Mouse (Mus musculus): ENCODE results near the gene Rnf103.
"Not testable (repeated sequence)": the region's sequence is repeated elsewhere in the genome, so short reads cannot be mapped to it uniquely, and the experiment has no call there.

Rnf103 gene

GRCm38 (mm10) chr6:71493675-71494340, at the start of gene Rnf103:
Gene Rnf103, plus strand, starts transcription at chr6:71493894.
- peak; percentile 88 for DNase-seq

- DNase-seq: no peak
Observed at GRCm38 (mm10) chr6:71444756-71445155, 48.9 kb upstream of the Rnf103 start.

DNA sequence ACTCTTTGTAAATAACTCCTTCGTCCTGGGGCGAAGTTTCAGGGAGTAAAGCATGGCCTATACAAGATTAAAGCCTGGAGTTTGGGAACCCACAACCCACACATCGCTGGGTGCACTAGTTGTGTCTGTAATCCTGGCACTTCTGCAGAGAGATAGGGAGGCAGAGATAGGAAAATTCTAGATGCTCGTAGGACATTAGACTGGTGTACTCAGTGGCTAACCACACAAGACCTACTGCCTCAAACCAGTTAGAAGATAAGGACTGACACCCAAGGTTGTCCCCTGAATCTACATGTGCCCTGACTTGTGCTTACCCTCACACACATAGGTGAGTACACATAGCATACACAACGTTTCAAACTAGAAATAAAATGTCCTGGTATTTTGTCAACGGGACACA, 48.1 kb upstream of the Rnf103 start:
- no peak for DNase-seq

DNA sequence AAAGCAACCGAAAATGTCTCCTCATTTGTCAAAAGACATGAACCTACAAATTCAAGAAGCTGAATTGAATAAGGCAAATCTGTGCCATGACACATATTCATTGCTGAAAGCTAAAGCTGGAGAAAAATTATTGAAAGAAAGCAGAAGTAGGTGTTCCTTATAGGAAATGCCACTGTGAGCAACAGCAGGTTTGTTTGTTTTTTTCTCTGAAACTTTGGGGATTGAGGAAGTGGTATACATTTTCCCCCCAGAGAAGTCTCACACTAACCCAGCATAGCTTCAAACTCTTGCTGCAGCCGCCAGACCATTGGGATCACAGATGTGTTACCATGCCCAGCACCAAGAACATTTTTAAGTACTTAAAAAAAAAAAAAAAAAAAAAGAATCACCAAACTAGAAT, 40.9 kb upstream of the Rnf103 start:
- no peak for DNase-seq

DNA sequence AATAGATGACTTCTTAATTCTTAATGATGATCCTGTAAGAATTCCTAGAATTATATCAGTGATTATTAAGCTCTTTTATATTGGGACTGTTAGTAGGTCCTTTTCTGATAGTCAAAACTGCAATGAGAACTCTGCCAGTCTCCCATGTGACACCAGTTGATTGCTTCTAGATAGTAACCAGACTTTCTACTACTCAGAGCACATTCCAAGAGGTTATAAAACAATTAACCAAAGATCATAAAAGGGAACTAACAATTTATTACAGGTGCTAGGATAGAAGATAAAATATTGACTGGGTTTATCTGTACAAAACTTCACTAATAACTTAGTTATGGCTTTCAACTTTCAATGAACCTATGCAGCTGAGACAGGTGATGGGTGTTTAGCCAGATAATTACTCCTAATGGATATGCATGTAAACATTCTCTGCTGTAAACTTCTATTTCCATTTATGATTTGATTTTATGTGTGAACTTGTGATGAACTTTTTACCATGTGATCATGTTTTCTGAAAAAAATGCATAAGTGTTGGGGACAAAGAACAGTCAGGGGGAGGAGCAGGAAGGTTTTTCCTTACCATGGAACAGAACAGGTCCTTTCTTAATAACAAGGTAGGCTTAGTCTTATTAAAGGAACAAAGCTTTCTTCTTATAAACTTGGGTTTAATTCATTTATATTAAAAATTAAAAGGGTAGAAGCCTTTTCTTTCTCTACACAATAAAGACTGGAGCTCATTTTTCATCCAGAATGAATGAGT, 39.5 kb upstream of the Rnf103 start:
- DNase-seq: not testable (repeated sequence)

DNA sequence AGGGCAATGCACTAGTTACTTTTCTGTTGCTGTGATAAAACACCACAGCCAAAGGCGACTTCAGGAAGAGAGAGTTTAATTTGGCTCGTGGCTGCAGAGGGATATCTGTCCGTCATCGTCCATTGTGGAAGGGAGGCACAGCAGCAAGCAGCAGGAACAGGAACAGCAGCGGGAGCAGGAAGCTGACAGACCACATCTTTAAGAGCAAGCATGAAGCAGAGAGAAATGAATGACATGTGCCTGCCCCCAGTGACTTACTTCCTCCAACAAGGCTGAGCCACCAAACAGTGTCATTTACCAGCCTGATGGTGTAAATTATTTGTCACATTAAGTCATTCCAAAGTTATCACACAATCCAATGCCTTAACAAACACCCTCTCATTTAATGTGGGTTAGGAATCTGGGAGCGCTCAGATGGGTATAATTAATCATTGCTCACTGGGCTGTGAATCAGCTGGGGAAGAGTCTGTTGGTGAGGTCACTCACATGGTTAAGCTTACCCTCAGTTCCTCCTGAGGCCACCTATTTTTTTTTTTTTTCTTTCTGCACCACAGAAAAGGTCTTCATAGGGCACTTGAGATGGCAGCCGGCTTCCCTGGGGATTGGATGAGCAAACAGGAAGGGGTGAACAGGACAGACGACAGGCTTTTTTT, 35.6 kb upstream of the Rnf103 start:
- no peak for DNase-seq

GRCm38 (mm10) chr6:71465146-71465545, 28.5 kb upstream of the Rnf103 start:
- DNase-seq: no peak

GRCm38 (mm10) chr6:71467766-71468165, 25.9 kb upstream of the Rnf103 start:
- no peak for DNase-seq

GRCm38 (mm10) chr6:71469291-71469690, 24.4 kb upstream of the Rnf103 start:
- no peak for DNase-seq

DNA sequence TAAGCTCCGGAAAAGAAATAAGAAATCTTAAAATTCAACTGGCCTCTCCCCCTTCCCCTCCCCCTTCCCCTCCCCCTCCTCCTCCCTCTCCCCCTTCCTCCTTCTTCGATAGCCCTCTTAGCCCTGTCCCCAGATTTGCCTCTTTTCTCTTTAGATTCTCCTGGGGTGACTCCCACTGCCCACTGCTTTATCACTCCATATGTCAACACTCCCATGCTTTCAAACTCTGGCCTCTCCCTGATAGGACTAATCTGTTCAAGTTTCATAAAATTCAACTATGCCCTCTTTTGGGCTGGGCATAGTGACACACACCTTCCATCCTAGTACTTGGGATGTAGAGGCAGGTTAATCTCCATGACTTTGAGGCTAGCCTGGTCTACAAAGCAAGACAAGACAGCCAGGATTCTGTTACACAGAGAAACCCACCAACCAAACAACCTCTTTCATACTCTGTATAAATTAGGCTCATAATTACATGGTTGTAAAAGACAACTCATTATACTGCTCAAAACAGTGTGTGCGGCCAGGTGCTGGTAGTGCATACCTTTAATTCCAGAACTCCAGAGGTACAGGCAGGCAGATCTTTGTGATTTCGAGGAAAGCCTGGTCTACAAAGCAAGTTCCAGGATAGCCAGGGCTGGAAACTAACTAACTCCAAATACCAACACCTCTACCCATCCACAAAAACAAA, 21.7 kb upstream of the Rnf103 start:
- no peak for DNase-seq

DNA sequence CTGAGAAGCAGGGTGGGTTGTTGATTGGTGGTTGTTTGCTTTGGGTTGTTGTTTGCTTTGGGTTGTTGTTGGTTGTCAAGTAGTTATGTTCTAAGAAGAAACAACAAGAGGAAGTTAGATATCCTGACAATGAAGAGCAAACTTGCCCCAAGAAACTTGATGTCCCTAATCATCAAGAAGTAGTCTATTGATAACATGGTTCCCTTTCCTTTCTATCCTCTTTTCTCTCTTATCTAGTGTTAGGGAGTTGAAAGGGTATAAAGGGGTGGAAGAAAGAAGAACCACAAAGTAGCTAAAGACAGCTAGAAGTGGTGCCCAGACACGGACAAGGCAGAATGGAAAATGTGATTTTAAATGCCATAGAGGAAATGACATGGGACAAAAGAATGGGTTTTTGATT, 20.9 kb upstream of the Rnf103 start:
- no peak for DNase-seq

GRCm38 (mm10) chr6:71475604-71476003, 18.1 kb upstream of the Rnf103 start:
- DNase-seq: no peak

DNA sequence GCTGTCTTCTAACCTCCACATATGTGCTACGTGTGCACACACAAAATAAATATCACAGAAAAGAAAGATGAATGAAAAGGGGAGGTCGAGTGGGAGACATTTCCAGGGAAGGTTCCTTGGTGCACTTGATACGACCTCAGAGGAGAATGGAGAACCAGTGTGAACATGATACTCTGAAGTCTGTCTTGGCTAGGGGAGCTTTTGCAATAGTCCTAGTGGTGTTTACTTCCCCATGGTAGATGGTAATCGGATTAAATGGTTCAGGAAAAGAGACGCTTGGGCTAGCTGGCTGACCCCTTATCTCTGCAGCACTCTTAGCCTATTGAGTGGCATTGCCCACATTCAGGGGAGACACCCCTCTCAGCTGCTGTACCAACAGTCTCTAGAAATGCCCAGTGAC, 16.9 kb upstream of the Rnf103 start:
- DNase-seq: no peak

GRCm38 (mm10) chr6:71478816-71479568, 14.7 kb upstream of the Rnf103 start:
- DNase-seq: not testable (repeated sequence)

- DNase-seq: not testable (repeated sequence)
Observed at GRCm38 (mm10) chr6:71479588-71479987, 14.1 kb upstream of the Rnf103 start.

DNA sequence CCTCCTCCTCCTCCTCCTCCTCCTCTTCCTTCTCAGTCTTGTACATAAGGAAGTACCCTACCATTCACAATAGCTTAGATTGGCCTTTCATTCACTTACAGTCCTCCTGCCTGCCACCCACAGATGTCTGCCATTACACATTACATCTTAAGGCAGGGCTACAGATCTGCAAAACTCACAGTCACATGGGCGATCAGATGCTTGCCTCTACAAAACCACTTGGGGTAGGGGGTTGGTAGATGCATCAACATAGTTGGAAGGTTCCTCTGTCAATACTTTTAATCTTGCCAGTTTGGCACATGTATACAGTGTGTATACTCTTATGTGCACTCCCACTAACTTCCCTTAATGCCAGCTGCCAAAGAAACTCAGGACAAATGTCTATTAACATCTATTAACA, 13.6 kb upstream of the Rnf103 start:
- DNase-seq: no peak

DNA sequence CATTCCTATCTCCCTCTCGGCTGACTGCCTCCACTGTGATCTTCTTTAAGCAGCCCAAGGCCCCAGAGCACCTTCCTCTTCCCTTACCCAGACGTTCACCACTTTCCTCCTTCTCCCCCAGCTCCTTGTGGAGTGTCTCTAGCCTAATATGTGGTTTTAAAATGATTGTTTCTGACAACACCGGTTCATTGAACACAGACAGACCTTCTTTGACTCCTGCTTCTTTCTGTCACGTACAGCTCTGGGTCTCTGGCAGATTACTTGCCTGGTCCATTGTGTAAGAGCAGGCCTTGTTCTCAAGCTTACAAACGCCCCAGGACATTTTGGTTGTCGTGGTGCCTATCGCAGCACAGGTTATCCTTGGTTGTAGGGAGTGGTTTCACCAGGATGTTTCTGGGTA, 12.6 kb upstream of the Rnf103 start:
- DNase-seq: no peak

DNA sequence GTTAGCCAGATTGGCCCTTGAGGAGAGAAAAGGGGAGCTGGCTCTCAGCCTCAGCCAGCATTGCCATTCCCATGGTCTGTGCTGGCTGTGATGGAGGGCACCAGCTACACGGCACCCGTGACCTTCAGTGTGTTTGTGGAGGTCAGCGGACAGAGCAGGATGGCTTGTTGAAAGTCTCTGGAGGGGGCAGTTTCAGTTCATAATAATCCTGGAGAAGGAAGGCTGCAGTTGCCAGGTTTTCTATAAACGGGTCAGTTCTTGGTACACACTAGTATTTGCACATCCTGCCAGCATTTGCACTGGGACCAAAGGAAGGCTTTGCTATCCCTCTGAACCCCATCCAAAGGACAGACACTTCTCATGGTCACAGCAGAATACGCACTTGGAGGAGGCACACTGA, 8.4 kb upstream of the Rnf103 start:
- DNase-seq: no peak

- DNase-seq: no peak
Observed at GRCm38 (mm10) chr6:71486226-71486625, 7.5 kb upstream of the Rnf103 start.

- no peak for DNase-seq
Observed at GRCm38 (mm10) chr6:71486867-71487266, 6.8 kb upstream of the Rnf103 start.

GRCm38 (mm10) chr6:71487966-71488365, 5.7 kb upstream of the Rnf103 start:
- DNase-seq: no peak

DNA sequence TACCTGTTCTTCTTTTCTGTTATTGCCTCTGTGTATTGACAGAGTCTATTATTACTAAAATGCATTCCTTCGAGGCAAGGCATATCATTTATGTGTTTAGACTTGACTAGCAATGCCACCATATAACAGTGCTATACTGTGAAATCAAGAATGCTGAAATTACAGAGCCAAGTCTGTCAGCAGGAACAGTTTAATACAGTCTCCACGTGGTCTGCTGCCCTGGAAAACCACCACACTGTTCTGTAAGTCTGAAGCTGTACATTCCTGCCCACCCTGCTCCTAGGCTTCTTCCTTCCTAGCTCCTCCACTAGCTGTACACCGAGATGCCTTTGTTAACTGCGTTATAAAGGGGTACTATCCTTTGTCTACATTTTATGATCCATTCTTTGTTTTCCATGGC, 1.6 kb upstream of the Rnf103 start:
- no peak for DNase-seq

Data from right cerebral cortex, postnatal 14 days (tissue).